Mouse (Mus musculus) megakaryocyte, embryonic 14.5 days (primary cell): ENCODE measurements around the gene Mrpl4.

Source experiments
- FLI1 ChIP-seq: IDR thresholded peaks from 2 replicates; pipeline ENCODE4 v1.6.1; 2012; ENCODE audit warnings: low read length, inconsistent platforms, mixed read lengths
- GATA1 ChIP-seq: IDR thresholded peaks from 3 replicates; pipeline ENCODE4 v1.6.1; 2012; ENCODE audit warnings: mixed read lengths, low read length, inconsistent platforms, borderline replicate concordance

DNA sequence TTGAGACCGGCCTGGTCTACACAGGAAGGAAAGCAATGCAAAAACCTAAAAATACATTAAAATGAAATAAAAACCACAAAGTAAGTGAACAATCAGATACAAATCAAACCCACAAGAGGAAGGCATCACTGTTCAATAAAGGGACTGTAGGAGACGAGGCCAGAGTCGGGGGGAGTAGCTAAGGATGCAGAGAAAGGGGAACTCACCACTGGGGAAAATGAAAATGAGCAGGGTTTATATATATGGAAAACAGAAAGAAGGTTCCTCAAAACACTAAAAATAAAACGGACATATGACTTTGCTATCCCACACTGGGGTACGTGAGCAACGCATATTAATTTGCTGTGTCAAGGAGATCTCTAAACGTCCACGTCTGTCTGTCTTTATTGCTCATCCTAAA lies 5.5 kb upstream of the Mrpl4 start:
- TF ChIP-seq FLI1: no peak
- no peak for TF ChIP-seq GATA1
